Mouse (Mus musculus) left cerebral cortex, adult 2 months (tissue): ENCODE data around the gene Gm6793. TPM values are rescaled to one million over a fixed set of nuclear protein-coding genes. Genes with fewer than 3 reads are reported as not detected.

Experiments
- DNase-seq, 2 experiments: peaks; one replicate each; pipeline ENCODE4 v3.0.0; 2021 to 2022; ENCODE audit warnings: low spot score in 2 of 2, mixed read lengths in 1 of 2; ENCODE audit errors: extremely low spot score in 1 of 2
- H3K27ac ChIP-seq: fragments of 200-600 bp; 2 replicates; pipeline ENCODE4 v1.8.1; 2022
- H3K4me3 ChIP-seq: fragments of 200-600 bp; 2 replicates; pipeline ENCODE4 v1.8.1; 2022
- CTCF ChIP-seq: fragments of 200-600 bp; IDR thresholded peaks from 2 replicates; pipeline ENCODE4 v1.8.1; 2022; ENCODE audit warnings: antibody characterized with exemption, mild to moderate bottlenecking, moderate library complexity
- intact Hi-C: fragments of 180-260 bp; cut with DNase I; formaldehyde crosslinking; loops from one replicate; pipeline ENCODE4 v1.15.1; 2025
- long read RNA-seq, 2 experiments: library from polyadenylated mRNA; stranded (forward); transcript quantifications; one replicate each; pipeline ENCODE4 v2.0.0; 2021; ENCODE audit warnings: borderline mapping rate in 2 of 2
- total RNA-seq, 2 experiments: library from RNA; stranded (reverse); gene quantifications; 2 replicates each; pipeline ENCODE4 v1.2.3; 2021

Gene Gm6793
- not detected for total RNA-seq
- long read RNA-seq, experiment 1, partial matches to known transcripts, result 0 of 1 reads
- long read RNA-seq, experiment 1, other reads (novel, unspliced or antisense), result 0 of 1 reads
- long read RNA-seq, experiment 2, result 0 reads

- DNase-seq, result no peak
- no peak for TF ChIP-seq CTCF
- intact Hi-C loops, result no loop called here
- H3K4me3 ChIP-seq, result no peak within 1 kb of the TSS
- no peak within 1 kb of the TSS for H3K27ac ChIP-seq
Measured at GRCm38 (mm10) chr8:112014936-112015335, at the start of gene Gm6793. Gm6793 (minus strand) TSS chr8:112015036.

DNA sequence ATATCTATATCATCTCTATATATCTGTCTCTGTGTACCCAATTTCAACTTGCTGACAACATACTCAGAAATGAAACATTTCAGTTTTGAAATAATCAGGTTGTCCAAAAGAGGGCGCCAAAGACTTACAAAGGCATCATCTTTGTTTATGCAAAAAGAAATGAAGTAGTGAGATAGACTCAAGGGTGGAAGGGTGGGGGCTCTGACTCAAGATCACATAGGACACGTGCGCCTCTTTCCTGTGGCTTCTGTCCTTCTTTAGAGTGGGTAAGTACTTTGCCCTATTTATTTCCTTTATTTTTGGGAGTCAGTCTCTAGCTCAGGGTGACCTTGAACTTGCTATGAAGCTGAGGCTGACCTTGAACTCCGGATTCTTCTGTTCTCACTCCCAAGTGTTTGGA lies 46.5 kb upstream of the Gm6793 start:
- intact Hi-C loops, result loop anchor here (1.0 to 10.0 kb wide), 5 partner anchors 511 to 1571 kb away; partner anchors contain the start of gene Cntnap4
- peak; percentile 88 for TF ChIP-seq CTCF
- Histone ChIP-seq H3K27ac (no peak overlapping the region), H3K4me3 (no peak overlapping the region)
- DNase-seq, result peak in 1 of 2 experiments; percentile 21

- no peak for TF ChIP-seq CTCF
- Histone ChIP-seq H3K27ac (no peak overlapping the region), H3K4me3 (no peak overlapping the region)
- intact Hi-C loops, result no loop called here
- DNase-seq, result no peak
Measured at GRCm38 (mm10) chr8:112054456-112054855, 39.6 kb upstream of the Gm6793 start.

GRCm38 (mm10) chr8:112051537-112051936 lies 36.7 kb upstream of the Gm6793 start:
- intact Hi-C loops, result no loop called here
- TF ChIP-seq CTCF, result no peak
- H3K4me3 ChIP-seq, result no peak overlapping the region
- no peak for DNase-seq
- no peak overlapping the region for H3K27ac ChIP-seq

DNA sequence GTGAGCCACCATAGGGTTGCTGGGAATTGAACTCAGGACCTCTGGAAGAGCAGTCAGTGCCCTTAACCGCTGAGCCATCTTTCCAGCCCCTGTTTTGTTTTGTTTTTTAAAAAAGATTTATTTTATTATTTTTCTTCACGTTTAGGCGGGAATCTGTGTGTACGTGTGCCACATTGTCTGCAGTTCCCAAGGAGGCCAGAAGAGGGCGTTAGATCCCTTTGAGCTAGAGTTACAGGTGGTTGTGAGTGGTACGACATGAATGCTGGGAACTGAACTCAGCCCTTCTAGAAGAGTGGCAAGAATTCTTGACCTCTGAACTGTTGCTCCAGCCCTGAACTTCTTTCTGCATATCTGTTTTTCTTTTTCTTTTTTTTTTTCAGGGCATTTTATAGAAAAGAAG lies 35.1 kb upstream of the Gm6793 start:
- intact Hi-C loops, result loop anchor here (5.0 kb wide), 1 partner anchor 922 kb away; no protein-coding TSS in a partner anchor
- Histone ChIP-seq H3K4me3 (no peak overlapping the region), H3K27ac (no peak overlapping the region)
- no peak for DNase-seq
- TF ChIP-seq CTCF, result peak; percentile 9

DNA sequence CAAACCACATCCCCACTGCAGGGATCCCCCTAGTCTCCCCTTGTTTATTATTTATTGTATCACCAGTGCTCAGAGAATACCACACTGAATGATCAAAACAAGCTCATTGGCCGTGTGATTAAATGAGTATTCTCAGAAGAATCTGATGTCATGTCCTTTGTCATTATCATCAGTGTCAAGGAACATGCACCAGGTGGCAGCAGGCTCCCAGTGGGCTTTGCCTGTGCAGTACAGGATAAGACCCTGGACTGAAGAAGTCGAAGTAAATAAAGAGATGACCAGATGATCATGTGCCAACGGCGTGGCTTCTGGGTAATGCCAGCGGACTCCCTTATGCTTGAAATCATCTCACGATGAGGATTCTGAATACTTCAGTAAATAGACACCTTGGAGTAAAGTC lies 33.5 kb upstream of the Gm6793 start:
- intact Hi-C loops, result loop anchor here (5.0 kb wide), 1 partner anchor 924 kb away; no protein-coding TSS in a partner anchor

DNA sequence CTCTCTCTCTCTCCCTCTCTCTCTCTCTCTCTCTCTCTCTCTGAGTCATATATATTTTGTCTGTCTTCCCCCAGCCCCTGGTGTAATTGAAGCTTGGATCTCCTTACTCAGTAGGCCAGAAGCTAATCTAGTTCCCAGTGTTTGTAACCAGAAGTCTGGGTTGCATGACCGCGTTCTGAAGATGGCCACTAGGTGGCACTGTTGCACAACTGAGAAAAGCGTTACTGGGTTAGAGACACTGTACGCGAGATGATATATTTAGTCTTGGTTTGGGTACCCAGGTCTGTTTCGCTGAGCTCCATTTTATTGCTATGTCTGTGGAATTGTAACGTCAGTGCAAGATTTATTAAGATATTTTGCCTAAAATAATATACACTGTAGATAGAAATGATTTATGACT lies 31.1 kb upstream of the Gm6793 start:
- DNase-seq, result peak; percentile 84 to 90
- Histone ChIP-seq H3K4me3 (no peak overlapping the region), H3K27ac (no peak overlapping the region)
- peak; percentile 95 for TF ChIP-seq CTCF
- intact Hi-C loops, result loop anchor here (1.0 to 5.0 kb wide), 3 partner anchors 926 to 1587 kb away; no protein-coding TSS in a partner anchor

More for the DNA sequence above, 33.5 kb upstream of the Gm6793 start:
- H3K27ac ChIP-seq, result no peak overlapping the region
- no peak for DNase-seq
- no peak for TF ChIP-seq CTCF
- no peak overlapping the region for H3K4me3 ChIP-seq

DNA sequence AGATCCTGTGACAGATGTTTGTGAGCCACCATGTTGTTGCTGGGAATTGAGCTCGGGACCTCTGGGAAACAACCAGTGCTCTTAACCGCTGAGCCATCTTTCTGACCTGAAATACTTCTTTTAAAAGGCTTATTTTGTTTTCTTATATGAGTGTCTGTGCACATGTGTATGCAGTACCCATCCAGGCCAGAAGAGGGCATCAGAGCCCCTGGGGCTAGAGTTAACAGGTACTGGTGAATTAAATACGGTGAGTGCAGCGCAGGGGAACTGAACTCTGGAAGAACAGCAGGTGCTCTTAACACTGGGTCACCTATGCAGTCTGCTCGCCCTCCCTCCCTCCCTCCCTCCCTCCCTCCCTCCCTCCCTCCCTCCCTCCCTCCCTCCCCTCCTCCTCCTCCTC lies 30.3 kb upstream of the Gm6793 start:
- intact Hi-C loops, result loop anchor here (5.0 kb wide), 1 partner anchor 927 kb away; no protein-coding TSS in a partner anchor
- peak; percentile 32 for TF ChIP-seq CTCF
- Histone ChIP-seq H3K4me3 (no peak overlapping the region), H3K27ac (no peak overlapping the region)
- DNase-seq, result no peak

GRCm38 (mm10) chr8:112037521-112037920 lies 22.7 kb upstream of the Gm6793 start:
- Histone ChIP-seq H3K4me3 (no peak overlapping the region), H3K27ac (no peak overlapping the region)
- TF ChIP-seq CTCF, result no peak
- intact Hi-C loops, result no loop called here
- no peak for DNase-seq

GRCm38 (mm10) chr8:112034603-112035002 lies 19.8 kb upstream of the Gm6793 start:
- no peak overlapping the region for H3K4me3 ChIP-seq
- TF ChIP-seq CTCF, result peak; percentile 68
- intact Hi-C loops, result no loop called here
- H3K27ac ChIP-seq, result no peak overlapping the region
- no peak for DNase-seq

GRCm38 (mm10) chr8:112033071-112033470 lies 18.2 kb upstream of the Gm6793 start:
- no peak for TF ChIP-seq CTCF
- no peak overlapping the region for H3K4me3 ChIP-seq
- no peak overlapping the region for H3K27ac ChIP-seq
- intact Hi-C loops, result no loop called here
- DNase-seq, result no peak

DNA sequence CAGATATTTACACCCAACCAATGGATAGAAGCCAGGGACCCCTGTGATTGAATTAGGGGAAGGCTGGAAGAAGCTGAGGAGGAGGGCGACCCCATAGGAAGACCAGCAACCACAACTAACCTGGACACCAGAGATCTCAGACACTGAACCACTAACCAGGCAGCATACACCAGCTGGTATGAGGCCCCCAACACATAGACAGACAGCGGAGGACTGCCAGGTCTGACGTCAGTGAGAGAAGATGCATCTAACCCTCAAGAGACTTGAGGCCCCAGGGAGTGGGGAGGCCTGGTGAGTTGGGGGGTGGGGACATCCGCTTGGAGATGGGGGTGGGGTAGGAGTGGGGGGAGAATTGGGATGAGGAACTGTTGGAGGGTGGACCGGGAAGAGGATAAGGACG lies 15.8 kb upstream of the Gm6793 start:
- intact Hi-C loops, result no loop called here
- no peak for DNase-seq

DNA sequence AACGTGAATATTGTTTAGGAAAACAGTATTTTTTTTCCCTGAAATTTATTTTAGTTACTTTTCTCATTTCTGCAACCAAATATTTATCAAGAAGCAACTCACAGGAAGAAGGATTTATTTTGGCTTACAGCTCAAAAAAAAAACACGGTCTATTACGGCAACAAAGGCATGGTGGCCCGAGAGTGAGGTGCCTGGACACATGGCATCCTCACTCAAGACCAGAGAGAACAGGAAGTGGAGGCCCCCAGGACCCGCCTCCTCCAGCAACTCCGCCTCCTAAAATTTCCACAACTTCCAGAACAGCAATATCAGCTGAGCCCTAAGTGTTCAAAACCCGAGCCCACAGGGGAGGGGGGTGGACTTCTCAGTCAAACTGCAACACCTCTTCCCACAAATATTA lies 14.6 kb upstream of the Gm6793 start:
- no peak for TF ChIP-seq CTCF
- intact Hi-C loops, result no loop called here

More for the DNA sequence above, 15.8 kb upstream of the Gm6793 start:
- Histone ChIP-seq H3K4me3 (no peak overlapping the region), H3K27ac (no peak overlapping the region)
- TF ChIP-seq CTCF, result no peak

More for the DNA sequence above, 14.6 kb upstream of the Gm6793 start:
- H3K4me3 ChIP-seq, result no peak overlapping the region
- DNase-seq, result no peak
- no peak overlapping the region for H3K27ac ChIP-seq
